Comparison of ENCODE assay signal across 15 mouse cellular contexts in genomic region chr2:129373307-129373706, GRCm38 (mm10). TPM values are rescaled to one million over a fixed set of nuclear protein-coding genes. Genes with fewer than 3 reads are reported as not detected.
DNase-seq lines count a peak whose midpoint lies in the region; ATAC-seq lines count a peak whose summit lies in the region.
"Had no signal": no experiment of that assay in that cellular context is flagged by ENCODE, and none has a peak within 500 bp of the region (broad histone marks: within the 10 kb centered on the region; RNA-seq: fewer than 3 reads in every experiment).

No protein-coding gene starts in this region.

- H3K36me3 ChIP-seq in splenic B cell, adult 2 months (ENCODE audit: control insufficient read depth, insufficient read depth, low read length, poor library complexity, severe bottlenecking) = no peaks in the 10 kb centered on the region
- no peaks in the 10 kb centered on the region for H3K36me3 ChIP-seq in hindbrain, embryonic 13.5 days
- H3K36me3 ChIP-seq: forebrain, embryonic 12.5 days; liver, embryonic 15.5 days; midbrain, embryonic 15.5 days had no signal

- no peak for ATAC-seq in CD4-positive, CD25-positive, alpha-beta regulatory T cell, adult 4 months
- no peak for ATAC-seq in hindbrain, embryonic 13.5 days (ENCODE audit: low FRiP score)
- ATAC-seq: midbrain, embryonic 15.5 days; Patski had no signal

- no peak overlapping the region for H3K4me3 ChIP-seq in hindbrain, embryonic 13.5 days
- H3K4me3 ChIP-seq: forebrain, embryonic 12.5 days; liver, embryonic 15.5 days; midbrain, embryonic 15.5 days had no signal

- H3K4me2 ChIP-seq in hindbrain, embryonic 13.5 days = no peak overlapping the region
- H3K4me2 ChIP-seq: forebrain, embryonic 12.5 days; liver, embryonic 15.5 days; midbrain, embryonic 15.5 days had no signal

- H3K27me3 ChIP-seq in splenic B cell, adult 2 months (ENCODE audit: control insufficient read depth, insufficient read depth, low read length, poor library complexity, severe bottlenecking) = no peaks in the 10 kb centered on the region; the same call in 1 of the 2 replicates
- no peaks in the 10 kb centered on the region for H3K27me3 ChIP-seq in hindbrain, embryonic 13.5 days
- H3K27me3 ChIP-seq: forebrain, embryonic 12.5 days; liver, embryonic 15.5 days; midbrain, embryonic 15.5 days; Patski had no signal

- no peak overlapping the region for H3K27ac ChIP-seq in hindbrain, embryonic 13.5 days
- H3K27ac ChIP-seq: forebrain, embryonic 12.5 days; liver, embryonic 15.5 days; midbrain, embryonic 15.5 days had no signal

- H3K9ac ChIP-seq in hindbrain, embryonic 13.5 days = no peak overlapping the region
- H3K9ac ChIP-seq: forebrain, embryonic 12.5 days; liver, embryonic 15.5 days; midbrain, embryonic 15.5 days had no signal

- WGBS in hindbrain, embryonic 13.5 days = 89% methylated on average over 4 of the region's 4 CpGs

- peak; percentile 11 for DNase-seq in CD4-positive, CD25-positive, alpha-beta regulatory T cell, adult 2 months (ENCODE audit: low read depth, low spot score)
- DNase-seq in lung, adult 18-20 months = peak; percentile 42 to 51
- DNase-seq in lung, postnatal 14 days = no peak
- peak; percentile 76 for DNase-seq in lung, postnatal 36 days
- DNase-seq in splenic B cell, adult 2 months (ENCODE audit: low read depth, low spot score) = peak; percentile 89
- no peak for DNase-seq in MN1 (ENCODE audit: low spot score)
- DNase-seq: adrenal gland, postnatal 14 days; cerebellum, adult 9-10 months; thymus, postnatal 36 days had no signal

- H3K4me1 ChIP-seq in hindbrain, embryonic 13.5 days (replicated peaks) = no peaks in the 10 kb centered on the region
- H3K4me1 ChIP-seq: forebrain, embryonic 12.5 days; midbrain, embryonic 15.5 days had no signal

- no peaks in the 10 kb centered on the region for H3K9me3 ChIP-seq in hindbrain, embryonic 13.5 days
- H3K9me3 ChIP-seq: forebrain, embryonic 12.5 days; liver, embryonic 15.5 days; midbrain, embryonic 15.5 days had no signal

RNA-seq across cellular contexts. Expression of gene Il1b, which starts 2.4 kb away (rescaled TPM):
- under 1 TPM in 1 of 2 experiments, not detected in 1; 0.31 TPM for polyA plus RNA-seq in CD4-positive, CD25-positive, alpha-beta regulatory T cell, adult 4 months (2017; shearing (Covaris generic))
- polyA plus RNA-seq in hindbrain, embryonic 13.5 days (2015; fragmentation: Nextera tagmentation; extraction: Ambion mirVana) = 0.14 TPM in 1 of 2 replicates, not detected in the other
- polyA plus RNA-seq: forebrain, embryonic 12.5 days; midbrain, embryonic 15.5 days; Patski had no signal

Comparison
In these comparisons a context has a peak if more than half of its experiments do, and no peak if none do; other contexts are left out.
1. DNase-seq: peak in CD4-positive, CD25-positive, alpha-beta regulatory T cell, adult 2 months (single experiment), lung, adult 18-20 months (2 of 2), lung, postnatal 36 days (single experiment) and splenic B cell, adult 2 months (single experiment); none in lung, postnatal 14 days (single experiment) and MN1 (single experiment).